Mouse (Mus musculus): ENCODE measurements around the gene Crisp2.

- TF ChIP-seq POLR2A (IDR thresholded peaks at IDR 0.05; ENCODE audit: borderline replicate concordance, low read depth, low read length): no peak
- no peak for TF ChIP-seq CTCF (IDR thresholded peaks at IDR 0.05; ENCODE audit: low read depth, low read length)
Measured at GRCm38 (mm10) chr17:40731724-40732123, 75.1 kb downstream of the Crisp2 start.

All from bone marrow macrophage, adult 2 months (primary cell).